Mouse (Mus musculus): ENCODE measurements around the gene 2310007B03Rik. TPM values are rescaled to one million over a fixed set of nuclear protein-coding genes. Genes with fewer than 3 reads are reported as not detected.
A peak's percentile ranks its signal among the peaks of the same experiment; 100 is the strongest.

Gene 2310007B03Rik
- total RNA-seq, 1 experiment, result 0.62 TPM

- no peak overlapping the region for H3K27ac ChIP-seq (ENCODE audit: insufficient read depth, low read depth, low read length, poor library complexity, severe bottlenecking)
- H3K4me3 ChIP-seq (ENCODE audit: insufficient read depth in 1 of 2, low read depth in 1 of 2, low read length in 2 of 2, poor library complexity in 1 of 2, severe bottlenecking in 1 of 2), result no peak overlapping the region
- no peak for DNase-seq (ENCODE audit: low read depth, low spot score)
- in situ Hi-C loops (cut with MboI; ENCODE audit: low sequenced_read_pairs in 2 of 2, unreplicated experiment in 2 of 2), result no loop called here
- TF ChIP-seq MAFK (IDR thresholded peaks at IDR 0.05; ENCODE audit: insufficient read depth, low read depth, low read length) (no peak), CHD2 (IDR thresholded peaks at IDR 0.05; ENCODE audit: low read depth, low read length) (no peak)
- H3K9me3 ChIP-seq (ENCODE audit: control insufficient read depth, insufficient read depth, low read depth, low read length), result no peaks in the 10 kb centered on the region
- H3K36me3 ChIP-seq (ENCODE audit: control insufficient read depth, insufficient read depth, low read length, poor library complexity, severe bottlenecking), result no peaks in the 10 kb centered on the region
- no peaks in the 10 kb centered on the region for H3K4me1 ChIP-seq (ENCODE audit: control insufficient read depth in 2 of 2, insufficient read depth in 2 of 2, low read length in 2 of 2, poor library complexity in 1 of 2)
- no peak overlapping the region for H3K9ac ChIP-seq (ENCODE audit: insufficient read depth, low read depth, low read length, poor library complexity, severe bottlenecking)
Measured at GRCm38 (mm10) chr1:93125256-93125655, 35.5 kb downstream of the 2310007B03Rik start.

GRCm38 (mm10) chr1:93124066-93124465 is 36.7 kb downstream of the 2310007B03Rik start:
- H3K36me3 ChIP-seq (ENCODE audit: control insufficient read depth, insufficient read depth, low read length, poor library complexity, severe bottlenecking), result no peaks in the 10 kb centered on the region
- in situ Hi-C loops (cut with MboI; ENCODE audit: low sequenced_read_pairs in 2 of 2, unreplicated experiment in 2 of 2), result no loop called here
- H3K4me1 ChIP-seq (ENCODE audit: control insufficient read depth in 2 of 2, insufficient read depth in 2 of 2, low read length in 2 of 2, poor library complexity in 1 of 2), result no peaks in the 10 kb centered on the region
- no peak for DNase-seq (ENCODE audit: low read depth, low spot score)
- no peak for TF ChIP-seq ZC3H11A (IDR thresholded peaks at IDR 0.05; ENCODE audit: borderline replicate concordance, low read depth, low read length)
- TF ChIP-seq ZNF384 (IDR thresholded peaks at IDR 0.05; ENCODE audit: low read depth, low read length), result no peak
- TF ChIP-seq MAFK (IDR thresholded peaks at IDR 0.05; ENCODE audit: insufficient read depth, low read depth, low read length), result no peak
- TF ChIP-seq CHD2 (IDR thresholded peaks at IDR 0.05; ENCODE audit: low read depth, low read length), result no peak
- TF ChIP-seq HCFC1 (IDR thresholded peaks at IDR 0.05; ENCODE audit: borderline replicate concordance, insufficient read depth, low read length), result no peak
- H3K27ac ChIP-seq (ENCODE audit: insufficient read depth, low read depth, low read length, poor library complexity, severe bottlenecking), result no peak overlapping the region
- no peaks in the 10 kb centered on the region for H3K9me3 ChIP-seq (ENCODE audit: control insufficient read depth, insufficient read depth, low read depth, low read length)
- no peak overlapping the region for H3K9ac ChIP-seq (ENCODE audit: insufficient read depth, low read depth, low read length, poor library complexity, severe bottlenecking)
- H3K4me3 ChIP-seq (ENCODE audit: insufficient read depth in 1 of 2, low read depth in 1 of 2, low read length in 2 of 2, poor library complexity in 1 of 2, severe bottlenecking in 1 of 2), result no peak overlapping the region

- no peak for TF ChIP-seq HCFC1 (IDR thresholded peaks at IDR 0.05; ENCODE audit: borderline replicate concordance, insufficient read depth, low read length)
- in situ Hi-C loops (cut with MboI; ENCODE audit: low sequenced_read_pairs in 2 of 2, unreplicated experiment in 2 of 2), result no loop called here
- H3K36me3 ChIP-seq (ENCODE audit: control insufficient read depth, insufficient read depth, low read length, poor library complexity, severe bottlenecking), result no peaks in the 10 kb centered on the region
- no peaks in the 10 kb centered on the region for H3K9me3 ChIP-seq (ENCODE audit: control insufficient read depth, insufficient read depth, low read depth, low read length)
- no peaks in the 10 kb centered on the region for H3K4me1 ChIP-seq (ENCODE audit: control insufficient read depth in 2 of 2, insufficient read depth in 2 of 2, low read length in 2 of 2, poor library complexity in 1 of 2)
- H3K9ac ChIP-seq (ENCODE audit: insufficient read depth, low read depth, low read length, poor library complexity, severe bottlenecking), result no peak overlapping the region
- H3K4me3 ChIP-seq (ENCODE audit: insufficient read depth in 1 of 2, low read depth in 1 of 2, low read length in 2 of 2, poor library complexity in 1 of 2, severe bottlenecking in 1 of 2), result no peak overlapping the region
- H3K27ac ChIP-seq (ENCODE audit: insufficient read depth, low read depth, low read length, poor library complexity, severe bottlenecking), result no peak overlapping the region
- DNase-seq (ENCODE audit: low read depth, low spot score), result no peak
Measured at GRCm38 (mm10) chr1:93123179-93123854, 37.4 kb downstream of the 2310007B03Rik start.

GRCm38 (mm10) chr1:93118816-93119215 is 41.9 kb downstream of the 2310007B03Rik start:
- no peaks in the 10 kb centered on the region for H3K9me3 ChIP-seq (ENCODE audit: control insufficient read depth, insufficient read depth, low read depth, low read length)
- DNase-seq (ENCODE audit: low read depth, low spot score), result no peak
- in situ Hi-C loops (cut with MboI; ENCODE audit: low sequenced_read_pairs in 2 of 2, unreplicated experiment in 2 of 2), result no loop called here
- H3K4me1 ChIP-seq (ENCODE audit: control insufficient read depth in 2 of 2, insufficient read depth in 2 of 2, low read length in 2 of 2, poor library complexity in 1 of 2), result peaks cover 0 to 2% of the 10 kb centered on the region in 2 experiments; a peak in 1 of 4 replicates
- TF ChIP-seq ZC3H11A (IDR thresholded peaks at IDR 0.05; ENCODE audit: borderline replicate concordance, low read depth, low read length) (no peak), CHD2 (IDR thresholded peaks at IDR 0.05; ENCODE audit: low read depth, low read length) (no peak), HCFC1 (IDR thresholded peaks at IDR 0.05; ENCODE audit: borderline replicate concordance, insufficient read depth, low read length) (no peak), MAFK (IDR thresholded peaks at IDR 0.05; ENCODE audit: insufficient read depth, low read depth, low read length) (no peak)
- no peak overlapping the region for H3K27ac ChIP-seq (ENCODE audit: insufficient read depth, low read depth, low read length, poor library complexity, severe bottlenecking)
- no peak overlapping the region for H3K4me3 ChIP-seq (ENCODE audit: insufficient read depth in 1 of 2, low read depth in 1 of 2, low read length in 2 of 2, poor library complexity in 1 of 2, severe bottlenecking in 1 of 2)
- no peak overlapping the region for H3K9ac ChIP-seq (ENCODE audit: insufficient read depth, low read depth, low read length, poor library complexity, severe bottlenecking)
- no peaks in the 10 kb centered on the region for H3K36me3 ChIP-seq (ENCODE audit: control insufficient read depth, insufficient read depth, low read length, poor library complexity, severe bottlenecking)

DNA sequence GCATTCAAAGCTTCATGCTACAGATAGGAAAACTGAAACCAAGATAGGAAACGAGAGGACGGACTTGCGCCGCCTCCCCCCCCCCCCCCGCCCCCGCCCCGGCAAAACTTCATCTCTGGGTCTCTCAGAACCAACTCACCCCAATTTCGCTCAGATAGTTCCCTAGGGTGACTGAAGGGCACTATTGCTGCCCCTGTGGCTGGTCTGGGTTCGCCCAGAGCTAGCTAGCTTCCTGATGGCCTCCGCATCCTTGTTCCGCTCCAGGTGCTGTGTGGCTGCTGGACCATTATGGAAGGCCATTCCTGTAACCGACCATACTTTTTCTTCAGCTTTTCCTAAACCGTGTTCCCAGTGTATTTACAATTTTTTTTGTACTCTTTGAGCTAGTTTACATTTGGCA is 45.3 kb downstream of the 2310007B03Rik start:
- no peaks in the 10 kb centered on the region for H3K36me3 ChIP-seq (ENCODE audit: control insufficient read depth, insufficient read depth, low read length, poor library complexity, severe bottlenecking)
- H3K4me3 ChIP-seq (ENCODE audit: insufficient read depth in 1 of 2, low read depth in 1 of 2, low read length in 2 of 2, poor library complexity in 1 of 2, severe bottlenecking in 1 of 2), result peak overlapping the region in 1 of 2 experiments; percentile 27; a peak in 1 of 4 replicates
- no peak overlapping the region for H3K27ac ChIP-seq (ENCODE audit: insufficient read depth, low read depth, low read length, poor library complexity, severe bottlenecking)
- H3K9me3 ChIP-seq (ENCODE audit: control insufficient read depth, insufficient read depth, low read depth, low read length), result no peaks in the 10 kb centered on the region
- no peak for DNase-seq (ENCODE audit: low read depth, low spot score)
- in situ Hi-C loops (cut with MboI; ENCODE audit: low sequenced_read_pairs in 2 of 2, unreplicated experiment in 2 of 2), result no loop called here
- H3K9ac ChIP-seq (ENCODE audit: insufficient read depth, low read depth, low read length, poor library complexity, severe bottlenecking), result no peak overlapping the region
- H3K4me1 ChIP-seq (ENCODE audit: control insufficient read depth in 2 of 2, insufficient read depth in 2 of 2, low read length in 2 of 2, poor library complexity in 1 of 2), result peaks cover 0 to 2% of the 10 kb centered on the region in 2 experiments; a peak in 1 of 4 replicates
- TF ChIP-seq MAFK (IDR thresholded peaks at IDR 0.05; ENCODE audit: insufficient read depth, low read depth, low read length), result no peak
- no peak for TF ChIP-seq CHD2 (IDR thresholded peaks at IDR 0.05; ENCODE audit: low read depth, low read length)
- TF ChIP-seq HCFC1 (IDR thresholded peaks at IDR 0.05; ENCODE audit: borderline replicate concordance, insufficient read depth, low read length), result no peak
- no peak for TF ChIP-seq ZNF384 (IDR thresholded peaks at IDR 0.05; ENCODE audit: low read depth, low read length)
- TF ChIP-seq ZC3H11A (IDR thresholded peaks at IDR 0.05; ENCODE audit: borderline replicate concordance, low read depth, low read length), result no peak

Measured in ES-E14 (cell line).